Mouse (Mus musculus) G1E-ER4 (cell line): Measurements from ENCODE around the gene Myof. TPM values are rescaled to one million over a fixed set of nuclear protein-coding genes. Genes with fewer than 3 reads are reported as not detected.
A peak's percentile ranks its signal among the peaks of the same experiment; 100 is the strongest.

Source experiments
- GATA1 ChIP-seq: IDR thresholded peaks from one replicate; pipeline ENCODE4 v1.8.0; 2012; ENCODE audit warnings: low read length, inconsistent platforms
- polyA plus RNA-seq: library from polyadenylated mRNA; stranded (reverse); fragments of >175 nt; gene quantifications from 2 replicates; pipeline ENCODE4 v1.2.3, GENCODE M21; 2012

Myof gene
- polyA plus RNA-seq, 1 experiment, result not detected

- no peak for TF ChIP-seq GATA1
Observed at GRCm38 (mm10) chr19:38054720-38055192, 11.4 kb upstream of the Myof start, which contains the start of gene Cep55. Gene Cep55 (plus strand): TSS chr19:38055011.

- peak; percentile 63 for TF ChIP-seq GATA1
Observed at GRCm38 (mm10) chr19:38054149-38054719, 10.9 kb upstream of the Myof start.

- no peak for TF ChIP-seq GATA1
Observed at GRCm38 (mm10) chr19:38053227-38054041, 10.1 kb upstream of the Myof start.

- TF ChIP-seq GATA1, result no peak
Observed at GRCm38 (mm10) chr19:38049686-38050085, 6.3 kb upstream of the Myof start.

- TF ChIP-seq GATA1, result no peak
Observed at GRCm38 (mm10) chr19:38045198-38045597, 1.8 kb upstream of the Myof start.

GRCm38 (mm10) chr19:38042261-38042722, 1.1 kb downstream of the Myof start:
- TF ChIP-seq GATA1, result no peak

- no peak for TF ChIP-seq GATA1
Observed at GRCm38 (mm10) chr19:38038267-38038666, 5.1 kb downstream of the Myof start.

GRCm38 (mm10) chr19:38035766-38036165, 7.6 kb downstream of the Myof start:
- no peak for TF ChIP-seq GATA1

- TF ChIP-seq GATA1, result no peak
Observed at GRCm38 (mm10) chr19:38034696-38035095, 8.7 kb downstream of the Myof start.

- no peak for TF ChIP-seq GATA1
Observed at GRCm38 (mm10) chr19:38033735-38034057, 9.7 kb downstream of the Myof start.

- TF ChIP-seq GATA1, result no peak
Observed at GRCm38 (mm10) chr19:38032993-38033734, 10.2 kb downstream of the Myof start.

GRCm38 (mm10) chr19:38031144-38031543, 12.2 kb downstream of the Myof start:
- TF ChIP-seq GATA1, result no peak

GRCm38 (mm10) chr19:38030673-38031137, 12.7 kb downstream of the Myof start:
- TF ChIP-seq GATA1, result no peak

GRCm38 (mm10) chr19:38029871-38030270, 13.5 kb downstream of the Myof start:
- TF ChIP-seq GATA1, result no peak

GRCm38 (mm10) chr19:38029292-38029691, 14.1 kb downstream of the Myof start:
- TF ChIP-seq GATA1, result no peak
